Mouse (Mus musculus): Measurements from ENCODE around the gene Snrpd3. TPM values are rescaled to one million over a fixed set of nuclear protein-coding genes. Genes with fewer than 3 reads are reported as not detected.

Snrpd3 gene
- total and polyA plus RNA-seq, 2 experiments from 2014 or later, result 17.2 to 137 TPM

DNA sequence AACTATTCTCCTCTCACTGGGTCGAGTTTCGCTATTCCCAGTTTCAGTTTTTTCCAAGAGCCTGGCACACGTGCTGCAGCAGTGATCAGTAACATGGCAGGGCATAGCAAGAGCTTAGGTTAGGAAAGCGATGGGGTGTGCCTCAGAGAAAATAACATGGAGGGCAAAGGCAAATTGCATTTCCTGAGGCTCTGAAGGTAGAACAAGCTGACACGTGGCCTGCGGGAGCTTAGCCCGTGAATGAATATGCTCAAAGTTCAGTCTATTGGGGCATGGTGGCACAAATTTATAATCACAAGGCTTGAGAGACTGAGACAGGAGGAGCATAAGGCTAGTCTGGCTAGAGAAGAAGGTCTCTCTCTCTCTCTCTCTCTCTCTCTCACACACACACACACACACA, 4.6 kb upstream of the Snrpd3 start:
- TF ChIP-seq CTCF (IDR thresholded peaks at IDR 0.05), result no peak
- H3K4me2 ChIP-seq (ENCODE audit: low read depth, low read length, poor library complexity, severe bottlenecking), result no peak overlapping the region
- H3K36me3 ChIP-seq (ENCODE audit: insufficient read depth, low read length), result peaks cover 39% of the 10 kb centered on the region
- 89% methylated on average over 7 of the region's 7 CpGs for WGBS
- DNase-seq (ENCODE audit: low spot score) (no peak), ATAC-seq (ENCODE audit: low FRiP score) (no peak)
- no peaks in the 10 kb centered on the region for H3K27me3 ChIP-seq (ENCODE audit: insufficient read depth, low read length)
- H3K4me3 ChIP-seq (ENCODE audit: low read depth, low read length), result no peak overlapping the region
- peaks cover 6% of the 10 kb centered on the region for H3K4me1 ChIP-seq (ENCODE audit: insufficient read depth, low read length)
- H3K27ac ChIP-seq (ENCODE audit: low read depth, low read length), result no peak overlapping the region
- no peak overlapping the region for H3K9ac ChIP-seq (replicated peaks; ENCODE audit: low read length, poor library complexity, severe bottlenecking)
- no peaks in the 10 kb centered on the region for H3K9me3 ChIP-seq (ENCODE audit: low read length)

DNA sequence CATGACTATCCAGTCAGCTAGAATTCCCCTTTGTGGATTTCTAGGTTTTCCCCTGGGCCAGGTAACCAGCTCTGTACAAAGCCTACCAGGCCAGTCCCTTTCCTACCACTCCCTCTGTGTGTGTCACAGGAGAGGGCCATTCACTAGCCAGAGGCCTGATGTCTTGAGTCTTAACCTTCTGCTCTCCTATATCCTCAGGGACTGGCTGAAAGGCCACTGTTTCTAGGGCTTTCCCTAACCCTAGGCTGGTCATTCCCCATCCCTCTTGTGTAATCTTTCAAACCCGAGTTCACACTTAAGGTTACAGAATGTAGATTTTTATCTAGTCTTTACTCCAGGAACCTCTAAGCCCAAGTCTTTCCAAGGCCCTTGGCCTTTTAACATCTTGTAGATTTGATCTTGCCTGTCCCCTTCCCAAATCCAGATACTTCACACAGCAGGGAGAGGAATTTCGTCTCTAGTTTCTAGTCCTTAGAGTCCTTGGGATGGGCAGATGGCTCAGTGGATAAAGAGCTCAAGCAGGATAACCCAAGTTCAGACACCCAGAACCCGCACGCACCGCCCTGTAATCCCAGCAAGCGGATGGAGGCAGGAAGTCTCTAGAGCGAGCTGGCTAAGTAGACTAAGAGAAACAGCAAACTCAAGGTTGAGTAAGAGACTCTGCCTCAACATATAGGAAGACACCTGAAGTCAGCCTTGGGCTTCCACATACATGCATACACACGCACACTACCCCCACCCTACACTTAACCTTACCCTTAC, 3.9 kb upstream of the Snrpd3 start:
- no peak overlapping the region for H3K4me2 ChIP-seq (ENCODE audit: low read depth, low read length, poor library complexity, severe bottlenecking)
- peaks cover 32% of the 10 kb centered on the region for H3K36me3 ChIP-seq (ENCODE audit: insufficient read depth, low read length)
- no peak overlapping the region for H3K4me3 ChIP-seq (ENCODE audit: low read depth, low read length)
- ATAC-seq (ENCODE audit: low FRiP score) (no peak), DNase-seq (ENCODE audit: low spot score) (no peak)
- H3K4me1 ChIP-seq (ENCODE audit: insufficient read depth, low read length), result peaks cover 6% of the 10 kb centered on the region
- 89% methylated on average over 8 of the region's 8 CpGs for WGBS
- no peaks in the 10 kb centered on the region for H3K27me3 ChIP-seq (ENCODE audit: insufficient read depth, low read length)
- no peak overlapping the region for H3K27ac ChIP-seq (ENCODE audit: low read depth, low read length)
- H3K9me3 ChIP-seq (ENCODE audit: low read length), result no peaks in the 10 kb centered on the region
- no peak for TF ChIP-seq CTCF (IDR thresholded peaks at IDR 0.05)
- no peak overlapping the region for H3K9ac ChIP-seq (replicated peaks; ENCODE audit: low read length, poor library complexity, severe bottlenecking)

- H3K27me3 ChIP-seq (ENCODE audit: insufficient read depth, low read length), result no peaks in the 10 kb centered on the region
- WGBS, result 86% methylated on average over 7 of the region's 7 CpGs
- no peak for TF ChIP-seq CTCF (IDR thresholded peaks at IDR 0.05)
- DNase-seq (ENCODE audit: low spot score), result no peak
- H3K9ac ChIP-seq (replicated peaks; ENCODE audit: low read length, poor library complexity, severe bottlenecking), result no peak overlapping the region
- no peak overlapping the region for H3K27ac ChIP-seq (ENCODE audit: low read depth, low read length)
- peaks cover 12% of the 10 kb centered on the region for H3K4me1 ChIP-seq (ENCODE audit: insufficient read depth, low read length)
- no peak overlapping the region for H3K4me3 ChIP-seq (ENCODE audit: low read depth, low read length)
- ATAC-seq (ENCODE audit: low FRiP score), result no peak
- peaks cover 23% of the 10 kb centered on the region for H3K36me3 ChIP-seq (ENCODE audit: insufficient read depth, low read length)
- H3K9me3 ChIP-seq (ENCODE audit: low read length), result no peaks in the 10 kb centered on the region
- no peak overlapping the region for H3K4me2 ChIP-seq (ENCODE audit: low read depth, low read length, poor library complexity, severe bottlenecking)
Observed at GRCm38 (mm10) chr10:75514361-75514760, 3.0 kb upstream of the Snrpd3 start.

- no peak for TF ChIP-seq CTCF (IDR thresholded peaks at IDR 0.05)
- Histone ChIP-seq H3K4me1 (ENCODE audit: insufficient read depth, low read length) (peaks cover 12% of the 10 kb centered on the region), H3K4me2 (ENCODE audit: low read depth, low read length, poor library complexity, severe bottlenecking) (peak overlapping the region; percentile 84; the same call in 1 of the 2 replicates), H3K27me3 (ENCODE audit: insufficient read depth, low read length) (no peaks in the 10 kb centered on the region), H3K9ac (replicated peaks; ENCODE audit: low read length, poor library complexity, severe bottlenecking) (no peak overlapping the region), H3K36me3 (ENCODE audit: insufficient read depth, low read length) (peaks cover 13% of the 10 kb centered on the region), H3K4me3 (ENCODE audit: low read depth, low read length) (no peak overlapping the region), H3K27ac (ENCODE audit: low read depth, low read length) (0 out of 2 replicates have a peak overlapping the region, but pooled peaks have one; percentile 18), H3K9me3 (ENCODE audit: low read length) (no peaks in the 10 kb centered on the region)
- WGBS, result 81% methylated on average over 4 of the region's 4 CpGs
- DNase-seq (ENCODE audit: low spot score) (no peak), ATAC-seq (ENCODE audit: low FRiP score) (no peak)
Observed at GRCm38 (mm10) chr10:75515216-75516037, 1.9 kb upstream of the Snrpd3 start.

GRCm38 (mm10) chr10:75516038-75516723, 1.2 kb upstream of the Snrpd3 start:
- Histone ChIP-seq H3K4me3 (ENCODE audit: low read depth, low read length) (peak overlapping the region; percentile 89), H3K27ac (ENCODE audit: low read depth, low read length) (peak overlapping the region; percentile 92), H3K4me1 (ENCODE audit: insufficient read depth, low read length) (peaks cover 12% of the 10 kb centered on the region), H3K36me3 (ENCODE audit: insufficient read depth, low read length) (peaks cover 14% of the 10 kb centered on the region), H3K4me2 (ENCODE audit: low read depth, low read length, poor library complexity, severe bottlenecking) (peak overlapping the region; percentile 84), H3K9ac (replicated peaks; ENCODE audit: low read length, poor library complexity, severe bottlenecking) (peak overlapping the region; percentile 89), H3K9me3 (ENCODE audit: low read length) (no peaks in the 10 kb centered on the region), H3K27me3 (ENCODE audit: insufficient read depth, low read length) (no peaks in the 10 kb centered on the region)
- DNase-seq (ENCODE audit: low spot score) (no peak), ATAC-seq (ENCODE audit: low FRiP score) (no peak)
- TF ChIP-seq CTCF (IDR thresholded peaks at IDR 0.05), result no peak
- WGBS, result 31% methylated on average over 8 of the region's 8 CpGs

Measured in midbrain, postnatal 0 days (tissue).